Mouse (Mus musculus): ENCODE data around the gene Slc30a2.

Gene Slc30a2

GRCm38 (mm10) chr4:134401181-134401661, 58.2 kb downstream of the Slc30a2 start:
- DNase-seq (ENCODE audit: low spot score), result peak; percentile 39

- no peak for DNase-seq (ENCODE audit: low spot score)
Observed at GRCm38 (mm10) chr4:134401856-134402570, 59.0 kb downstream of the Slc30a2 start.

DNA sequence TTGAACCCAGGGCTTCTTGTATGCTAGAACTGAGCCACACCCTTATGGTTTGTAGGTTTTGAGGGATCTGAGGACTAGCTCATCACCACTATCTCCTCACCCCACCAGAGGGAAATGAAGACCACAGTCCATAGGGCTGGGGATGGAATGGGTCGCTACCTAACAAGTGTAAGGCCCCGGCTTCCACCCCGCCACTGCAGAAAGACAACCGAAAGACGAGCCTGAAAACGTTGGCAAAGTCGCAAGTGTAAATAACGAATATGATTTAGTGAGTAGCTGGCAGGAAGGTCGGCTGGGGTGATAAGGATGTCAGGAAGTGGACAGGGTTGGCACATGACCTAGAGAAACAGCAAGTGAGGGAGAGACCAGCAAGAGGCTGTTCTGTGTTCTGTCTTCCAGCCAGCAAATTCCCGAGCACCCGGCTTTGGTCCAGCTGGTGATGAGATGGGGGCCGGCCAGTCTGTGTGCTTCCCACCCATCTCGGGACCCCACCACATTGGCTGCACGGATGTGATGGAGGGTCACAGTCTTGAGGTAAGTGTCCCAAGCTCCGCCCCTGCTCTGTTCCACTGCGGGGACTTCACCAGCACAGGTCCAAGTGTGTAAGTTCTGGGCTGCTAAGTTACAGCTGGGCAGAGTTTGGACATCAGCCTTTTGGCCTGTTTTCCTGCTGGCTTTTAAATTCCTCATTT, 59.7 kb downstream of the Slc30a2 start:
- DNase-seq (ENCODE audit: low spot score), result peak; percentile 31

- no peak for DNase-seq (ENCODE audit: low spot score)
Observed at GRCm38 (mm10) chr4:134403721-134404120, 60.7 kb downstream of the Slc30a2 start.

All from urinary bladder, postnatal 25 days (tissue).